Mouse (Mus musculus) thymus, adult 2 months (tissue): ENCODE measurements around the gene Cdip1. TPM values are rescaled to one million over a fixed set of nuclear protein-coding genes. Genes with fewer than 3 reads are reported as not detected.
"Not testable (repeated sequence)": the region's sequence is repeated elsewhere in the genome, so short reads cannot be mapped to it uniquely, and the experiment has no call there.

Experiments used
- DNase-seq: peaks from one replicate; pipeline ENCODE4 v3.0.0; 2021
- H3K27ac ChIP-seq: fragments of 200-500 bp; 2 replicates; pipeline ENCODE4 v1.5.1; 2012; ENCODE audit warnings: low read length, control low read depth; ENCODE audit not compliant: control insufficient read depth, insufficient read depth
- H3K27me3 ChIP-seq: fragments of 200-500 bp; 2 replicates; pipeline ENCODE4 v1.6.1; 2012; ENCODE audit warnings: mild to moderate bottlenecking, low read length, moderate library complexity, mixed read lengths; ENCODE audit not compliant: control insufficient read depth, insufficient read depth
- H3K36me3 ChIP-seq: fragments of 200-500 bp; 2 replicates; pipeline ENCODE4 v1.6.1; 2012; ENCODE audit warnings: mild to moderate bottlenecking, low read length, moderate library complexity; ENCODE audit not compliant: control insufficient read depth, insufficient read depth
- H3K4me1 ChIP-seq: fragments of 200-500 bp; replicated peaks from 2 replicates; pipeline ENCODE4 v1.6.1; 2012; ENCODE audit warnings: low read length; ENCODE audit not compliant: control insufficient read depth, insufficient read depth
- H3K4me3 ChIP-seq: fragments of 200-500 bp; 2 replicates; pipeline ENCODE4 v1.5.1; 2012; ENCODE audit warnings: mild to moderate bottlenecking, low read length, control low read depth, moderate library complexity; ENCODE audit not compliant: control insufficient read depth, insufficient read depth
- CTCF ChIP-seq: fragments of 200-500 bp; IDR thresholded peaks from 2 replicates; pipeline ENCODE4 v1.5.1; 2012; ENCODE audit warnings: mild to moderate bottlenecking, control low read depth, low read length, moderate library complexity, borderline replicate concordance; ENCODE audit not compliant: control insufficient read depth, poor library complexity, insufficient read depth; ENCODE audit errors: extremely low read depth
- POLR2A ChIP-seq: fragments of 200-500 bp; IDR thresholded peaks from 2 replicates; pipeline ENCODE4 v1.6.1; 2012; ENCODE audit warnings: mild to moderate bottlenecking, low read length, control low read depth, moderate library complexity; ENCODE audit not compliant: control insufficient read depth, poor library complexity, insufficient read depth; ENCODE audit errors: extremely low read depth
- WGBS: fragments of 180-500 bp; shearing (Covaris S2); methylation state at CpG from one replicate; pipeline ENCODE4 v1.1.7; 2018; 5-methylcytosine and 5-hydroxymethylcytosine counted together
- polyA plus RNA-seq: library from polyadenylated mRNA; depleted of rRNA; stranded (reverse); fragments of >200 nt; gene quantifications from 2 replicates; pipeline ENCODE4 v1.2.3, GENCODE M21; 2012

Gene Cdip1
- polyA plus RNA-seq, 1 experiment = 112 TPM

- H3K27ac ChIP-seq = no peak overlapping the region
- 95% methylated on average over 6 of the region's 6 CpGs for whole genome bisulfite sequencing
- TF ChIP-seq POLR2A (no peak), CTCF (no peak)
- H3K4me1 ChIP-seq = no peaks in the 10 kb centered on the region
- H3K4me3 ChIP-seq = no peak overlapping the region
- no peak for DNase-seq
- no peaks in the 10 kb centered on the region for H3K36me3 ChIP-seq
- H3K27me3 ChIP-seq = no peaks in the 10 kb centered on the region
These were observed 39.3 kb upstream of the Cdip1 start for GRCm38 (mm10) chr16:4829271-4829900.

- Histone ChIP-seq H3K27me3 (no peaks in the 10 kb centered on the region), H3K36me3 (no peaks in the 10 kb centered on the region), H3K27ac (no peak overlapping the region; the same call in 1 of the 2 replicates), H3K4me3 (no peak overlapping the region), H3K4me1 (no peaks in the 10 kb centered on the region)
- WGBS = 89% methylated on average over 5 of the region's 5 CpGs
- TF ChIP-seq POLR2A (no peak), CTCF (no peak)
- DNase-seq = no peak
These were observed 37.5 kb upstream of the Cdip1 start for GRCm38 (mm10) chr16:4827639-4828038.

- not testable (repeated sequence) for H3K27me3 ChIP-seq, DNase-seq, H3K4me3 ChIP-seq, H3K36me3 ChIP-seq, H3K27ac ChIP-seq, H3K4me1 ChIP-seq
- WGBS = 93% methylated on average over 5 of the region's 5 CpGs
These were observed 34.4 kb upstream of the Cdip1 start for GRCm38 (mm10) chr16:4824466-4824865.

- 95% methylated on average over 3 of the region's 3 CpGs for WGBS
- H3K4me3 ChIP-seq = no peak overlapping the region
- no peaks in the 10 kb centered on the region for H3K36me3 ChIP-seq
- no peak overlapping the region for H3K27ac ChIP-seq
- H3K4me1 ChIP-seq = no peaks in the 10 kb centered on the region
- no peak for TF ChIP-seq CTCF
- no peak for TF ChIP-seq POLR2A
- no peaks in the 10 kb centered on the region for H3K27me3 ChIP-seq
- DNase-seq = no peak
These were observed 28.3 kb upstream of the Cdip1 start for GRCm38 (mm10) chr16:4818349-4818748.

- 93% methylated on average over 4 of the region's 4 CpGs for WGBS
- no peaks in the 10 kb centered on the region for H3K36me3 ChIP-seq
- no peak overlapping the region for H3K4me3 ChIP-seq
- no peaks in the 10 kb centered on the region for H3K4me1 ChIP-seq
- TF ChIP-seq CTCF = no peak
- no peak overlapping the region for H3K27ac ChIP-seq
- DNase-seq = no peak
- no peaks in the 10 kb centered on the region for H3K27me3 ChIP-seq
These were observed 6.5 kb upstream of the Cdip1 start for GRCm38 (mm10) chr16:4796631-4797030.

- TF ChIP-seq POLR2A (no peak), CTCF (no peak)
These were observed 1.2 kb upstream of the Cdip1 start for GRCm38 (mm10) chr16:4791332-4791731.

GRCm38 (mm10) chr16:4789311-4789768 lies 752 bp downstream of the Cdip1 start:
- Histone ChIP-seq H3K4me3 (peak overlapping the region; percentile 92), H3K36me3 (no peaks in the 10 kb centered on the region), H3K27me3 (no peaks in the 10 kb centered on the region), H3K4me1 (peaks cover 3% of the 10 kb centered on the region), H3K27ac (no peak overlapping the region)
- no peak for TF ChIP-seq CTCF
- TF ChIP-seq POLR2A = no peak
- no peak for DNase-seq
- 2% methylated on average over 29 of the region's 29 CpGs for WGBS

More at GRCm38 (mm10) chr16:4791332-4791731, 1.2 kb upstream of the Cdip1 start:
- peaks cover 3% of the 10 kb centered on the region for H3K4me1 ChIP-seq
- H3K4me3 ChIP-seq = no peak overlapping the region
- no peaks in the 10 kb centered on the region for H3K27me3 ChIP-seq
- H3K36me3 ChIP-seq = no peaks in the 10 kb centered on the region
- no peak for DNase-seq
- WGBS = 40% methylated on average over 2 of the region's 2 CpGs
- H3K27ac ChIP-seq = no peak overlapping the region

GRCm38 (mm10) chr16:4788176-4788575 lies 1.9 kb downstream of the Cdip1 start:
- Histone ChIP-seq H3K4me1 (peaks cover 3% of the 10 kb centered on the region), H3K27ac (no peak overlapping the region), H3K4me3 (no peak overlapping the region)

More at GRCm38 (mm10) chr16:4788176-4788575, 1.9 kb downstream of the Cdip1 start:
- DNase-seq = no peak
- TF ChIP-seq POLR2A (no peak), CTCF (no peak)
- Histone ChIP-seq H3K36me3 (no peaks in the 10 kb centered on the region), H3K27me3 (no peaks in the 10 kb centered on the region)
